Mouse (Mus musculus): ENCODE data around the gene Tmsb4x. TPM values are rescaled to one million over a fixed set of nuclear protein-coding genes. Genes with fewer than 3 reads are reported as not detected.

The Tmsb4x gene
- total RNA-seq (2017) = 8,846 to 11,803 TPM (median 11,494 TPM) in 3 replicates

DNA sequence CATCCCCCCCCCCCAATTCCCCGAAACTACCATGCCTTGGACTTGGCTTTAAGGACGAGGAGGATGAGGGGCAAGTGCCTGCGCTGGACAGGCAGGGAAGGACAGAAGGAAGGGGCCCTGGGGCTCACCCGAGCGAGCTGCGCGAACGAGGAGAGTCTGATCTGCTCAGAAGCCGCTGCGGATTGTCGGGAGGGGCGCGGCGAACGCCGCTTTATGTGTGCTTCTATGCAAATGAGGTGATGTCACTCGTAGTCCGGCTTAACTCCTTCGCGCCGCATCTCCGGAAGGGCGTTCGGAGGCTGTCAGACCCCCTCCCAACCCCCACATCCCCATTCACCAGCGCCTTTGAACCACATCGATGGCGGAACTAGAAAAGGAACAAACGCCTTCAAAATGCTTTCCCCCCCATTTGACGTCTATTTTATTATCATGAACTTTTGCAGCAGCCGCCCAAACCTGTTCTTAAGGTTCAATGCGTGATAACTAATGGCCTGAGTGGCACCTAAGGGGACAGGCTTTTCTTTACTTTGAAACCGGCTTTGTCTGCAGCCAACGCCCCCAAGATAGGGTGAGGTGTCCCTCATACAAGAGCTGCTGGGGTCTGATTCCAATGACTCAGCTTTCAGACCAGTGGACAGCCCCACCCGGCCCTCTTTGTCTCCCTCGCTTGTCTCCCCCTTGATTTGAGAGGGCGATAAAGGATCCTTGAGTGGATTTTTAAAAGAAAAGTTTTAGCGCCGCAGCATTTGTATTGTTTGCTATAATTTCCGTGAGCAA, at the start of gene Tmsb4x:
Tmsb4x (minus strand) TSS at position 338 of the 777 bp plus-strand sequence.
- ATAC-seq (replicated peaks; ENCODE audit: insufficient number of reproducible peaks, low FRiP score, low TSS enrichment, poor library complexity, severe bottlenecking) = peak; percentile 65

DNA sequence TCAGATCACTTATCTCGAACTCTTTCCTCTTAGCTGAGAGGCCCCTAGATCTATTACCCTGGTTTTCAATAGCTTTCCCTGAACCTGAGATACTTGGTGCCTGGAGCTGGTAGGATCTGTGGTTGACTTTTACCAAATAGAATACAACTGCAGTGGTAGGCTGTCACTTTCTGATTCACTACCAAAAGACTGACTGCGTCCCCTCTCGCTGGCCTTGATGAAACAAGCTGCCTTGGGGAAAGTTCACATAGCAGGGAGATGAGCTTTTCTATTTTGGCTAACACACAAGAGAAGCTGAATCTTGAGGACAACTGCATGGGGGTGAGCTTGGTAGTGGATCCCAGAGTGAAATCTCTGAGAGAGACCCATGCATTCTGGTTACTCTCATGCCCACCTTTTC, 32.6 kb upstream of the Tmsb4x start:
- ATAC-seq (replicated peaks; ENCODE audit: insufficient number of reproducible peaks, low FRiP score, low TSS enrichment, poor library complexity, severe bottlenecking) = no peak

DNA sequence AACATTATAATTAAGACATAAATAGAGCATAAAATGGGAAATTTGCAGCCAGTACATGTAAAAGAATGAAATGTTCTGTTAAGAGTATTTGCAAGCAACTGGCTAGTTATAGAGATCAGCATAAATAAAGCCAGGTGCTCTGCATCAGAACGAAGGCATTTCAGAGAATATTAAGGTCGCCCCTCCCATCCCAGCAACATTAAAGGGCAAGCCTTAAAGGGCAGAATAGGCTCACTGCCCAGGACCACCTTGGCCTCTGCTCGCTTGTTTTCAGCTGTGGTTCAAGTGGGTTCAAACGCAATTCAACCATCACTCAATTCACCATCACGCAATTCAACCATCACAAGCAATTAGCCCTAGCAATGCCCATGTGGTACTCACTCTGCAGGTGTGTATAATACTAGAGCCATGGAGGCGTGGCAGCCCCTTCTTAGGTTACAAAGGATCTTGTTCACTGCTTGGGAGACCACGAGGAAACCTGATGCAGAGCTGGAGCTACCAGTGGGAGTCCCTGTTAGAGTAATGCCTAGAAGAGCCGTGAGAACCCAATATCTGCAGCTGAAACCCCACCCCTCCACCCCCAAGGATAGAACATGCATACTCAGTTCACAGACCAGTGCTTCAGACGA, 30.3 kb upstream of the Tmsb4x start:
- no peak for ATAC-seq (replicated peaks; ENCODE audit: insufficient number of reproducible peaks, low FRiP score, low TSS enrichment, poor library complexity, severe bottlenecking)

DNA sequence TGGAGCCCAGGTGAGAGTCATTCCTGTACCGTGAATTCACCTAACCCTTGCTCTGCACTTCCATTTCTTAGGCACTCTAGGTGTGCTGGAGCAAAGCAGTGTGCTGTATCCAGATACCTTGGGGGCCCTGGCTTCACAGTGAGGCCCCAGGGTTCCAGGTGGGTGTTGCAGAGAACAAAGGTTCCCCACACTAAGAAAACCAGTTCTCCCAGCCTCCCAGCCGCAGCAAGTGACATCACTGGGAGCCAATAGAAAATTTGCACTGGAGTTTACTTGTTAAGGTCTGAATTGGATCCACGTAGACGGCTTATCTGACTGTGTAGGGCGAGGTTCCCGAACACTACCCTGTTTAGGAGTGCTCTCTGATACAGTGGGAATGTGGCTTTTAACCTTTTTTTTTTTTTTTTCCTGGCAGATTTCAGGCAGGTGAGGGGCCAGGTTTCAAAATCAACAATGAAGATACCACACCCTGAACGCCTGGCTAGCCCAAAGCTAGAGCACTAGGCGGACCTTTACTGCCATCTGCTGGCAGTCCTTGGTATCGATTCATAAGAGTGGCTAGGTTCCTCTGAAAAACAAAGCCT, 24.1 kb upstream of the Tmsb4x start:
- no peak for ATAC-seq (replicated peaks; ENCODE audit: insufficient number of reproducible peaks, low FRiP score, low TSS enrichment, poor library complexity, severe bottlenecking)

DNA sequence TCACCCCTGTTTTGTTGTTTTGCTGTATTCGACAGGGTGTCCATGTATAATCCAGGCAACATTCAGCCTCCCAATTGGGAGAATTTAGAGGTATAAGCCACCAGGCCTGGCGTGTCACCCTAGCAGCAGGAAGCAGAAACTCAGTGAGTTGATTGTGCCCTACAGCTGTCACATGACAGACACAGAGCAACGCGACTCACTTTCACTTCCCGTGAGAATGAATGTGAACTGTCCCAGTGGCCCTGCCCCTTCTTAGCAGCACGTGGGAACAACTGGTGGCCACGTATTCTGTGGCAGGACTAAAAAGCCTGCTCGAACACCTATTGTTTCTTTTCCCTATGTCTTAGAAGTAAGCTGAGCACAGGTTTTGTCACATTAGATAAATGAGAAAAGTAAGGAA, 22.0 kb upstream of the Tmsb4x start:
- peak; percentile 69 for ATAC-seq (replicated peaks; ENCODE audit: insufficient number of reproducible peaks, low FRiP score, low TSS enrichment, poor library complexity, severe bottlenecking)

DNA sequence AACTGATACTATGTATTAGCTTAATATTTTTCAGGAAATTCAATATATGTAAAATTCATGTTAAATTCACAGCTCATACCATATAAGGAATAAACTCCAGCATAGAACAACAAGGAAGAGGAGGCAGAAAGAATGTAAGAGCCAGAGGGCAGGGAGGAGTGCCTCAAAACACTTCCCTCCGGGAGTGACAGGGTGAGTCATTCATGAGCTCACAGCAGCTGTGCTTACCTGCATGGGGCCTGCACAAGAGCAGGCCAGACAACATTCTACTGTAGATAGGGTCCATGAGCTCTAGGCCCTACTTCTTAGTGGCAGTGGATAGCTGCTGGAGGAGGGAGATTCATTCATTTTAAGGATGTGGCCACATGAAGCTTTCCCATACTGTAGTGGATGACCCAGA, 20.7 kb upstream of the Tmsb4x start:
- ATAC-seq (replicated peaks; ENCODE audit: insufficient number of reproducible peaks, low FRiP score, low TSS enrichment, poor library complexity, severe bottlenecking) = no peak

DNA sequence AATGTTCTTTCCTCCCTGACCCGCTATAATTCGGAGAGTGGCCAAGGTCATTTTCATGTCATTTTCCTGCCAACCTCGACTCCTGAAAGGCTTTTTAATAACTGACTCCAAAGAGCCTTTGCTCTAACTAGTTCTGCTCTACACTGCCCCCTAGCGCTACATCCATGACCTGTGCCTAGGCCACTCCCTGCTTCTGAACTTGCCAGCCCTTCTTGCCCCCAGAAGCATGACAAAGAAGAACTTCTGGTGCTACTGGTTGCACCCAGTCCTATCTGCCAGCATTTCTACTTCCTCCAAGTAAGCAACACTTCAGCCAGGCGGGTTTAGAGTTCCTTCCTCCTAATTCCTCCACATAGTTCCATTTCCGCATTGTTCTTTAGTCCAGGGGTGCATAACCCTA, 20.1 kb upstream of the Tmsb4x start:
- peak; percentile 70 for ATAC-seq (replicated peaks; ENCODE audit: insufficient number of reproducible peaks, low FRiP score, low TSS enrichment, poor library complexity, severe bottlenecking)

DNA sequence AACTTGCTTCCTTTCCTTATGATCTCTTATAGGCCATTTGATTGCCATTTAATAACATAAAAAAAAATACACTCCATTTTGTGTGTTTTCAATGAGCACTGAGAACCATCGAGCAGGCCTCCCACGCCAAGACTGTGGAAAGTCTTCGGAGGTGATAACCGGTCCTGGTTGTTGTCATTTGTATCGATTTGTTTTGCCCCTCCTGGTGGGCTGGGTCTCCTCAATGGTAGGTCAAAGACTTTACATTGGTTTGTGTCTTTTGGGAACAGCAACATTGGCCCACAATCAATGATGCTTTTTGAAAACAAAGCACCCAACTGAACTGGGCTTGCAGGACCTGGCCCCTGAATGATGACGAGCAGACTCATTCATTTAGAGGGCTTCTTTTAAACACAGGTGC, 18.6 kb upstream of the Tmsb4x start:
- ATAC-seq (replicated peaks; ENCODE audit: insufficient number of reproducible peaks, low FRiP score, low TSS enrichment, poor library complexity, severe bottlenecking) = no peak

DNA sequence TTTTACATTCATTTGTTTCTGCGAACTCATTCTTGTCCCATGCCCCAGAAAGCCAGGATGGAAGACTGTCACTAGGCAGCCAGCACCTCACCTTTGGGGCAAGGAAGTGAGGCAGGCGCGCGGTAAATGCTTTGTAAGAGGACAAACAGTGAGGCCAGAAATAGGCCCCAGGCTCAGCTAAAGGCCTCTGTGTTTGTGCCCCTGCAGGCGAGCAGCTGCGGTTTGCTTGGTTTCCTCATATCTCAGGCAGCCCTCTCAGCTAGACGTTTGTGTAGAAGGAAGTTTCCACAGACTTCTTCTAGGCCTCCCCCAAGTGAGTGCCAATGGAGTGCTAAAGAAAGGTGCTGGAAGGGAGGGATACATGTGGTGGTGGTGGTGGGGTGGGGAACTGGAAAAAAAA, 18.0 kb upstream of the Tmsb4x start:
- peak; percentile 70 for ATAC-seq (replicated peaks; ENCODE audit: insufficient number of reproducible peaks, low FRiP score, low TSS enrichment, poor library complexity, severe bottlenecking)

DNA sequence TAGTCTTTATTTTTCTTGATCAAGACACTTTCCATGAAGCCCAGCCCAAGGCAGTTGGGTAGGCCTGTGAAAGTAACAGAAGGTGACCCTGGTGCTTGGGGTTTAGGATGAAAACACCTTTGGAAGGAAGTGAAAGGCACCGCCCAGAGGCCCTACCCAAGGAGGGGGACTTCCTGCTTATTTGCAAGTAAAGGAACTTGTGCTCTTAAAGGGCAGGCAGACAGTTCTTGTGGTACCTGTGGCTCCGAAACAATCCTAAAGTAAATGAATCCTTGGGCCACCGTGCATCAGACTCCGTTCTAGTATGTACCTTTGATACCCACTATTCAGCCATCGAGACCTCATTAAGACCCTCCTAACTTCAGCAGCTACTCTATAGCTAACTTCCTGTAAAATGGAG, 17.5 kb upstream of the Tmsb4x start:
- ATAC-seq (replicated peaks; ENCODE audit: insufficient number of reproducible peaks, low FRiP score, low TSS enrichment, poor library complexity, severe bottlenecking) = 0 out of 2 replicates have a peak, but pooled peaks have one; percentile 32

DNA sequence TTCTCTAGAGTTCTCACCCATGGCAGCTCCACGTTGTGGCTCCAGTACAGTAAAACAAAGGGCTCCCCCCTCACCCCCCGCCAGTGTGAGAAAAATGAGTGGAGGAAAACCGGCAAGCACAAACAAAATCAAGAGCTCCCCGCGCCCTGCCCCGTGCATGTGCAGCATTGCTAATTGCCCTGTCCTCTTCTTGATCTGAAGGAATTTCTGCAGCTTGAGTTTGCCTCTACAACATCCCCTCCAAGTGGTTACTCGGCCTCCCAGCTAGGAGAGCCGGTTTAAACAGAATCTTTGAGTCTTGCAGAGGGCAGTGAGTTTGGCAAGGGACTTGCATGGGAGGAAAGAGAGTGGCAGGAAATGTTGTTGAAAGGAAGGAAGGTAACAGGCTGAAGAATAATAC, 3.6 kb upstream of the Tmsb4x start:
- ATAC-seq (replicated peaks; ENCODE audit: insufficient number of reproducible peaks, low FRiP score, low TSS enrichment, poor library complexity, severe bottlenecking) = no peak

DNA sequence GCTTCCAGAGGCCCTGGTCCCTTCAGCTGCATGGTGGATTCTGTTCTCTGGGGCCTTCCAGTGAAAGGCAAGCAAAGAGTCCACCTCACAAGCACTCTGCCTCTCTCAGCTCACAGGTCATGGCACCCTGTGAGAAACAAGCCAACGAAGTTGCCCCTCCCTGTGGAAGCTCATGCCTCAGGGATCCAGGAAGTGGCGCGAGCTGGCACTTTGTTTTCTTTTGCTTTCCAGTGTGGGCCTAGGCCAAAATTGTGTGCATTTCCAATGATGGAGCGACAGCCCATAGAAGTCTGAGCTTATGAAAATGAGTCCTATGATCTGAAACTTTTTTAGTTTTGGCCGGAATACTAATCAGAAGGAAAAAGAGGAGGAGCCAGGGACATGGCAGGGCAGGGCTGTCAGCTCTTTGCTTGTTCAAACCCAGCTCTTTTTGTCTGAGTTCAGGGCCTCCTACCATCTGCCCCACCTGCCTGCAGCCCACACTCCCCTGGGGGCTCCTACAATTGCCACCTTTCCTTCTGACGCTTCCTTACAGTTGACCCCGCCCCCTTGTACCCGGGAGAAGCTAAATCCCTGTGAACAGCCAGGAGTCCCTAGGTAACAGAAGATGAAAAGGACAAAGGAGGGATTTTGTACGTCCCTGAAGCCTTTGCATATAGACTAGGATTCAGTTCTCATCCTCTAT, 2.9 kb upstream of the Tmsb4x start:
- no peak for ATAC-seq (replicated peaks; ENCODE audit: insufficient number of reproducible peaks, low FRiP score, low TSS enrichment, poor library complexity, severe bottlenecking)

DNA sequence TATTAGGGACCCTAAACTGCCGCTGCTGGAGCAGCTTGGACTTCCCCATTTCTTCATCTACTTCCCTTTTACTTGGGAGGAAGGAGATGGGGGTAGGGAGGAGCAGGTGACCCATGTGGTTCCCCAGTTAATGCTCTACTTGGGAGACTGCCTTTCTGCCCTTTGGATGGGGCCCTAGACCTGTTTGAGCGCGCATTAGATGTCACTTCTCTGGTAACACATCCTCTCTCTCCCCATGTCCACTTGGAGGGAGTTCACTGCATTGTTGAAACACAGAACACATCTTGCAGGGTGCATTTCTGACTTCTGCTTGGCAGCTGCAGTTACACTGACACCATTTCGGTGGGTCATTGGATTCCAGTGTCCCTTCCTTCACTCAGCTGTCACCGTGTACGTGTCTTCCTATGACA, 1.2 kb upstream of the Tmsb4x start:
- peak; percentile 72 for ATAC-seq (replicated peaks; ENCODE audit: insufficient number of reproducible peaks, low FRiP score, low TSS enrichment, poor library complexity, severe bottlenecking)

DNA sequence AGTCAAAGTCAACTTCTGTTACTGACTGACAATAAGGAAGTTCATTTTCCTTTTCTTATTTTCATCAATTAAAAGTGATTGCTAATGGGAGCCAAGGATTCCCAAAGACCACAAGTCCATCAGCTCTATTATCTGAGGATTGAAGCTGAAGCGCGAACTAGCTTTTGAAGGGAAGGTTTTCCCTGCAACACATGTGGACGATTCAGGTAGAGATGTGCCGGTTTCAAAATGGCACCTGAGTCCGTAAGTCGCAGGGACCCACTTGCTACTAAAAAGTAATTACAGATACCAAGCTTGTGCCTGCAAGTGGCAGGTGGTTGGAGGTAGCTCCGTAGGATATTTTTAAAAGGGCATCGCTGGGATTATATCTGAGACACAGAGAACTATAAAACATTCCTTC, 713 bp upstream of the Tmsb4x start:
- ATAC-seq (replicated peaks; ENCODE audit: insufficient number of reproducible peaks, low FRiP score, low TSS enrichment, poor library complexity, severe bottlenecking) = 0 out of 2 replicates have a peak, but pooled peaks have one; percentile 1

DNA sequence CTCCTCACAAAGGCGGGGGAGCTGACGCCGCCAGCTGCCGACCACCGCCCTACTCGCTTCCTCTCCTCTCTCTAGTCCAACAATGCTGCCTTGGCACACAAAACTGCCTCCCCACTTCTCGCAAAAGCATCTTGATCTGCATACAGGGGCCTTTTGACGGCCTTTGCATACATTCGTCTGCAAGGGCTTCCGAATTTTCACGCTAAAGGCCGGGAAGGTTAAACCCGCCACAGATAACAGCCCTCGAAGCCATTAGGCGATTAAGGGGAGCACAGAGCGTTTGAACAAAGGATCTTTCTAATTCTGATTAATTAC, 652 bp downstream of the Tmsb4x start:
- ATAC-seq (replicated peaks; ENCODE audit: insufficient number of reproducible peaks, low FRiP score, low TSS enrichment, poor library complexity, severe bottlenecking) = 0 out of 2 replicates have a peak, but pooled peaks have one; percentile 6

DNA sequence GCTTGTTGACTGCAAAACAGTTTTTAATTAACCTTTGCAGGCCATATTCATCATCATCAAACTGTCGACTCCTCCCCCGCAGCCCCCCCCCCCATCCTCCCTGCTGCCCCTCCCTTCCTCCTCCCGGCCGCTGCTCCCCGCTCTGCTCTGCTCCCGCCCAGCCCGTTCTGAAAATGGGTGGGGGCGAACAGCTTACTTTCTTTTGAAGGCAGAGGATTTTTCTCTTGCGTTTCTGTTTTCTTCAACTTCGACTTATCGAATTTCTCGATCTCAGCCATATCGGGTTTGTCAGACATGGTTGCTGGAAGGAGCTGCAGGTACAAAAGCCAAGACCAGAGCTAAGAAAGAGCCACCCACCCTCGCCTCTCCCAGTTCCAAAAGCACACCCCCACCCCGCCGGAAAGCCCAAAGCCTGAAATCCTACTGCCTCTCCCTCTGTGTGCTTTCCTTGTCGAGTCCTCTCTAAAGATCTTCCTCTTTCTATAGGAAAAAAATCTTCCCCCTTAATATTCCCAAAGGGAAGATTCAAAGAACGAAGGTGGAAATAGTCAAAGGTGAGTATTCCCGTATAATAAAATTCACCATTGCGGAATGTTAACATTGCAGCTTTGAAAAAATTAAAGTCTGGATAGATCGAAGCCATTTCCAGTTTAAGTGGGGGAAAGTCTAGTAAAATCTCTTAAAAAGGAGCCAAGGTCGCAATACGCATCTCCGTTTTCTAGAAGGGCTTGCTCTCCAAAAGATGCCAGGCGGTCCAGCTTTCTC, 1.2 kb downstream of the Tmsb4x start:
- ATAC-seq (replicated peaks; ENCODE audit: insufficient number of reproducible peaks, low FRiP score, low TSS enrichment, poor library complexity, severe bottlenecking) = no peak

DNA sequence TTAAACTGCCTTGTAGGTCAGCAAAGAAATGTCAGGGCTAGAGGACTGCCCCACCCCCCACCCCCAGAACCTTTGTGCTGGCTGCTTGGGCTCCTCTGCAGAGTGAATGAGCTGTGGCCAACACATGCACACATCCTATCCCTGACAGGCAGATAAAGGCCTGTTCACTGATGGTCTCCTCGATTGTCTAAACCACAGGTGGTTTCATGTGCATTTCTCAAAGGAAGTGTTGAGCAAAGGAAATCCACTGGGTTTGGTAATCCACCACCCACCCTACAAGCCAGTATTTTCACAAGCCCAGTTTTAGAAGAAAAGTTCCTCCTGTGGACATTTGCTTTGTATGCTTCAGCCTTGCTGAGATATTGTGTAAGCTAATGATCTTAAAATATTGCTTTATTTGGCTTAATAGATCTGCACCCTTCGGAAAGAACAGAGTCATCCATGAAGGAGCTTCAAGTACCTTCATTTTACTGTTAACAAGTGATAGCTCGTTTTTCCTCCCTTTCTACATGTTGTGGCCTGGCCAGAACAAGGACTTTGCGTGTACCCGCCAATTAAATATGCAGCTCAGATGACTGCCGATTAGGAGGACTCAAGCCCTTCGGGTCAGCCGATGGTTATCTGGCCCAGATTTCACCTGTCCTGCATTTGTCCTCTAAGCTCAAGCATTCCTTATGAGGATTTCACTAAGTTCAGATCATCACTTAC, 3.1 kb downstream of the Tmsb4x start:
- ATAC-seq (replicated peaks; ENCODE audit: insufficient number of reproducible peaks, low FRiP score, low TSS enrichment, poor library complexity, severe bottlenecking) = peak; percentile 29; the same call in 1 of the 2 replicates

DNA sequence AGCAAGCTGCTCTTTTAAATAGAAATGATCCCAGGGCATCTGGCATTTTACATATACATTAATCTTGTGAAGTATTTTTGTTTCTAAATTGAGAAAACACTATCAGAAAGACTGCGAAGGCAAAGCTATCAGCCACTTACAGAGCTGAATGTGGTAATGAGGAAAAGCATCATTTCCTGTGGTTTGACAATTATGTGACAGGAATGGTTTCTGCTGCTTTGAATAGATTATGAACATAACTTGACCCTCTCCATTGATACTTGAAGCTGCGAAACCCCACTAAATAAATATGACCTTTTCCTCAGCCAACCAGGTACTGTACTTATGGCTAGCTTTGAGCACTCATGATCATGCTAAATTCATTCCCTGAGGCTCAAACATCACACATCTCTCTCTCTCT, 7.8 kb downstream of the Tmsb4x start:
- ATAC-seq (replicated peaks; ENCODE audit: insufficient number of reproducible peaks, low FRiP score, low TSS enrichment, poor library complexity, severe bottlenecking) = 0 out of 2 replicates have a peak, but pooled peaks have one; percentile 18

All from monocyte, adult 5-6 weeks (primary cell).